Mouse (Mus musculus): ENCODE results near the gene Jmjd7.

DNA sequence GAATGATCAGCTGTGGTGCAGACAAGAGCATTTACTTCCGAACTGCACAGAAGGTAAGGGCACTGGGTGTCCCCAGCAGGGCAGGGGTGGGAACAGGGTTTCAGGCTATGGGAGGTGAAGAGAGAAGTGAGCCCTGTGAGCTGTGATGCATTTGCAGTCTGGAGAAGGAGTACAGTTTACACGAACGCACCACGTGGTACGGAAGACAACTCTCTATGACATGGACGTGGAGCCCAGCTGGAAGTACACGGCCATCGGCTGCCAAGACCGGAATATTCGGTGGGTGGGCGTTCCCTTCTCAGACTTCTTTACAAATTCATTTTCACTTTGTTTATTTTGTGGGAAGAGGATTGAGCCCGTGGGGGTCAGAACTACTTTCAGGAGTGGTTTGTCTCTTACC is 9.7 kb upstream of the Jmjd7 start:
- no peak for TF ChIP-seq CTCF (IDR thresholded peaks at IDR 0.05; ENCODE audit: insufficient read depth, low read length)
- no peak for TF ChIP-seq POLR2A (IDR thresholded peaks at IDR 0.05; ENCODE audit: borderline replicate concordance, extremely low read depth, low read depth, low read length)
